Mouse (Mus musculus) ES-E14 (cell line): ENCODE data around the gene Cuedc1. TPM values are rescaled to one million over a fixed set of nuclear protein-coding genes. Genes with fewer than 3 reads are reported as not detected.

Source experiments
- DNase-seq: peaks from one replicate; pipeline ENCODE4 v3.0.0-alpha.2; 2013; ENCODE audit warnings: low read depth, low spot score
- H3K27ac ChIP-seq: 2 replicates; pipeline ENCODE4 v1.5.1; 2012; ENCODE audit warnings: low read depth, mild to moderate bottlenecking, low read length, moderate library complexity, mixed read lengths; ENCODE audit not compliant: poor library complexity, insufficient read depth, severe bottlenecking
- H3K36me3 ChIP-seq: 2 replicates; pipeline ENCODE4 v1.6.1; 2012; ENCODE audit warnings: mild to moderate bottlenecking, low read length, moderate library complexity, mixed read lengths; ENCODE audit not compliant: control insufficient read depth, poor library complexity, insufficient read depth, severe bottlenecking
- H3K4me1 ChIP-seq, 2 experiments: fragments of 150-350 bp in 1 of 2; sonication (generic) in 1 of 2; 2 replicates each; pipeline ENCODE4 v1.6.1; 2012; ENCODE audit warnings: low read length in 2 of 2, mild to moderate bottlenecking in 1 of 2, mixed read lengths in 1 of 2; ENCODE audit not compliant: control insufficient read depth in 2 of 2, insufficient read depth in 2 of 2, poor library complexity in 1 of 2
- H3K4me3 ChIP-seq, 2 experiments: fragments of 150-350 bp in 1 of 2; sonication (generic) in 1 of 2; 2 replicates each; pipeline ENCODE4 v1.5.1; 2012; ENCODE audit warnings: low read length in 2 of 2, low read depth in 1 of 2, mild to moderate bottlenecking in 1 of 2, mixed read lengths in 1 of 2; ENCODE audit not compliant: insufficient read depth in 1 of 2, poor library complexity in 1 of 2, severe bottlenecking in 1 of 2
- H3K9ac ChIP-seq: 2 replicates; pipeline ENCODE4 v1.6.1; 2012; ENCODE audit warnings: low read depth, mild to moderate bottlenecking, low read length, mixed read lengths; ENCODE audit not compliant: poor library complexity, insufficient read depth, severe bottlenecking
- H3K9me3 ChIP-seq: fragments of 150-350 bp; sonication (generic); 2 replicates; pipeline ENCODE4 v1.6.1; 2012; ENCODE audit warnings: low read depth, mild to moderate bottlenecking, low read length; ENCODE audit not compliant: control insufficient read depth, insufficient read depth
- CHD2 ChIP-seq: IDR thresholded peaks from 2 replicates; pipeline ENCODE4 v1.6.1; 2014; ENCODE audit warnings: mild to moderate bottlenecking, low read depth, low read length, inconsistent platforms
- HCFC1 ChIP-seq: IDR thresholded peaks from 2 replicates; pipeline ENCODE4 v1.6.1; 2012; ENCODE audit warnings: low read length, inconsistent platforms, borderline replicate concordance; ENCODE audit not compliant: insufficient read depth
- MAFK ChIP-seq: IDR thresholded peaks from 2 replicates; pipeline ENCODE4 v1.6.1; 2014; ENCODE audit warnings: mild to moderate bottlenecking, low read depth, low read length, inconsistent platforms; ENCODE audit not compliant: insufficient read depth
- ZC3H11A ChIP-seq: IDR thresholded peaks from 2 replicates; pipeline ENCODE4 v1.6.1; 2012; ENCODE audit warnings: low read depth, mild to moderate bottlenecking, inconsistent platforms, low read length, borderline replicate concordance
- ZNF384 ChIP-seq: IDR thresholded peaks from 2 replicates; pipeline ENCODE4 v1.6.1; 2012; ENCODE audit warnings: low read depth, low read length, inconsistent platforms
- in situ Hi-C, 2 experiments: fragments of 600-800 bp; cut with MboI; formaldehyde crosslinking; loops; one replicate each; pipeline ENCODE4 v1.15.1; 2025; ENCODE audit warnings: low sequenced_read_pairs in 2 of 2, inconsistent platforms in 1 of 2; ENCODE audit not compliant: unreplicated experiment in 2 of 2
- total RNA-seq: library from RNA; depleted of rRNA; stranded (reverse); fragments of 300-350 nt; gene quantifications from 2 replicates; pipeline ENCODE4 v1.2.3, GENCODE M21; 2012

Gene Cuedc1
- total RNA-seq, 1 experiment: 8.7 TPM

GRCm38 (mm10) chr11:88148638-88149279, 50.9 kb downstream of the Cuedc1 start:
- no peak overlapping the region for H3K9ac ChIP-seq
- peaks cover 2 to 17% of the 10 kb centered on the region in 2 experiments; a peak in 2 of 4 replicates for H3K4me1 ChIP-seq
- TF ChIP-seq HCFC1: no peak
- TF ChIP-seq ZC3H11A: no peak
- TF ChIP-seq CHD2: no peak
- TF ChIP-seq ZNF384: no peak
- TF ChIP-seq MAFK: no peak
- H3K4me3 ChIP-seq: no peak overlapping the region
- no peaks in the 10 kb centered on the region for H3K36me3 ChIP-seq
- DNase-seq: no peak
- in situ Hi-C loops: no loop called here
- H3K9me3 ChIP-seq: no peaks in the 10 kb centered on the region
- H3K27ac ChIP-seq: no peak overlapping the region

DNA sequence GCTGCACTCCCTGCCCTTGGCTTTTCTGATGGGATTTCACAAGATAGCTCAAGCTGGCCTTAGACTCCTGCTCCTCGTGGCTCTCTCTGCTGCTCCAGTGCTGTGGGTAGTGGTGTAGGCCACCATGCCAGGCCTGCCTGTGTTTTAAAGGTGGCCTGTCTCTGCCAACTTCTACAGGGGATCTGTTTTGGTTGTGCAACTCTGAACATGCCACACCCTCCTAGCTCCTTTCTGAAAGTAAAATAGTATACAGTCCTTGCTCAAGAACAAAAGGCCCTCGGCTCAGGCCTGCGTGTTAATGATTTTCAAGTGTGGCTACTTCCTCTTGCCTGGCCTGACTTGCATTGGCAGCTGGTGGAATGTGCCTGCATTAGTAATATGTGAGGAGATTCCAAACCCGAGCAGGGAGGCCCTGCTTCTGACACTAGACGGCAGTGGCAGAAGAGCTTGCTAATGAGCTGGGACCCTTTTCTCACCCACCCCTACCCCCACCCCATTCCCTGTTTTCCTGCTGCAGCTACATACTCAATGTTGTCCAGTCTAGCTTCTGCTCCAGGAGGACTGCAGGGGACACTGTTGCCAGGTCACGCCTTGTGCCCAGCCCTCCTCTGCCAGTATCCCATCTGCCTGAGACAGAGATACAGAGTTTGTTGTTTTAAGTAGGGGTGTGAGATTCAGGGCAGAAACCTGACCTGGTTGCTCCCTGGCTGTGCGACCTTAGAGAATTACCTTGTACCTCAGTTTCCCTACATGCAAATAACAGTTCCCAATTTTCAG, 53.7 kb downstream of the Cuedc1 start:
- H3K4me1 ChIP-seq: peaks cover 2 to 20% of the 10 kb centered on the region in 2 experiments; a peak in 2 of 4 replicates
- no peaks in the 10 kb centered on the region for H3K36me3 ChIP-seq
- no peaks in the 10 kb centered on the region for H3K9me3 ChIP-seq
- H3K27ac ChIP-seq: no peak overlapping the region
- no peak overlapping the region for H3K4me3 ChIP-seq
- no peak for DNase-seq
- in situ Hi-C loops: no loop called here
- H3K9ac ChIP-seq: no peak overlapping the region
- no peak for TF ChIP-seq ZNF384
- no peak for TF ChIP-seq HCFC1
- no peak for TF ChIP-seq CHD2
- no peak for TF ChIP-seq MAFK
- TF ChIP-seq ZC3H11A: no peak

- in situ Hi-C loops: no loop called here
- TF ChIP-seq ZC3H11A (no peak), CHD2 (no peak), HCFC1 (no peak), MAFK (no peak), ZNF384 (no peak)
These were observed 56.0 kb downstream of the Cuedc1 start for GRCm38 (mm10) chr11:88153880-88154279.

DNA sequence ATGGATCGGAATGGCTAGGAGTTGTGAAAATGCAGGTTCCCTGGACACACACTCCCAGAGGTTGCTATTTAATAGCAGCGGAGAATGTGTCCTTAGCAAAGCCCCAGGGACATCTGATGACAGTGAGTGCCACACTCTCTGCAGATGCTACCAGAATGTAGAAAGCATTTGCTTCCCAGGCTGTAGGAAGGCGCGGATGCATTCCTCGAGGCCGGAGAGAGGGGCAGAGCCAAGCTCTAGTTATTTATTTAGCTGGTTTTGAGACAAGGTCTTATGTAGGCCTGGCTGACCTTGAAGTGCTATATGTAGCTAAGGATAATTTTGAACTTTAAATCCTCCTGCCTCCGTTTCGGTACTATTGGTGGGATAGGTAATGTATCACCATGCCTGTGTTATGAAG, 56.6 kb downstream of the Cuedc1 start:
- no peak overlapping the region for H3K27ac ChIP-seq
- H3K4me1 ChIP-seq: peaks cover 3 to 23% of the 10 kb centered on the region in 2 experiments; a peak in 3 of 4 replicates
- no peak for DNase-seq
- no peaks in the 10 kb centered on the region for H3K9me3 ChIP-seq
- H3K36me3 ChIP-seq: no peaks in the 10 kb centered on the region
- no peak overlapping the region for H3K4me3 ChIP-seq
- H3K9ac ChIP-seq: no peak overlapping the region
- TF ChIP-seq MAFK (no peak), ZC3H11A (no peak), CHD2 (no peak), ZNF384 (no peak), HCFC1 (no peak)
- in situ Hi-C loops: no loop called here

More at GRCm38 (mm10) chr11:88153880-88154279, 56.0 kb downstream of the Cuedc1 start:
- no peak overlapping the region for H3K4me3 ChIP-seq
- DNase-seq: no peak
- H3K36me3 ChIP-seq: no peaks in the 10 kb centered on the region
- no peak overlapping the region for H3K9ac ChIP-seq
- H3K4me1 ChIP-seq: peaks cover 2 to 20% of the 10 kb centered on the region in 2 experiments; a peak in 3 of 4 replicates
- H3K9me3 ChIP-seq: no peaks in the 10 kb centered on the region
- H3K27ac ChIP-seq: no peak overlapping the region
